Mouse (Mus musculus): Measurements from ENCODE around the gene Donson.

DNA sequence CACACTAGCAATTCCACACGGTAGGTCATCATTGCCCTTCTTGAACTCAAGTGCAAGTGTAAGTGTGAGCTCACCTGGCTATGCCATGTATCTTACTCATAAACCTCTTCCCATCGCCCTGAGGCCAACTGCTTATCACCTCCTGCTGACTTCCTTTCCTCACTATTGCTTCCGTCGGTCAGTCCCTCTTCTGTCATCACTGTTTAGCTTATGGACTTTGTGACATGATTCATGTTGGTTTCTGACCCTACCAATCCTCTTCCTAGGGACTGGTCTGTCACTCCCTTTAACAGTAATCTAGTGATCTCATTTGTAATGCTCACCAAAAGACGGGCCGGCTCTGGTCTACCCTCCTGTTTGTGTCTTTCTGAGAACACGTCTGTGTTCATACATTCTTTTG is 21.7 kb upstream of the Donson start:
- TF ChIP-seq CTCF (IDR thresholded peaks at IDR 0.05; ENCODE audit: extremely low read depth, insufficient read depth, low read length) (no peak), POLR2A (IDR thresholded peaks at IDR 0.05; ENCODE audit: extremely low read depth, insufficient read depth, low read length) (no peak)
